Mouse (Mus musculus) 416B (cell line): ENCODE measurements at regions not wholly inside any gene's neighbourhood (a gene's known extent, or its start where the extent isn't known, plus 50 kb on each side); places are given as distances from the start of the nearest gene placed in this dataset.

Source experiments
- DNase-seq: peaks from one replicate; pipeline ENCODE4 v3.0.0; 2011; ENCODE audit warnings: low read depth

DNA sequence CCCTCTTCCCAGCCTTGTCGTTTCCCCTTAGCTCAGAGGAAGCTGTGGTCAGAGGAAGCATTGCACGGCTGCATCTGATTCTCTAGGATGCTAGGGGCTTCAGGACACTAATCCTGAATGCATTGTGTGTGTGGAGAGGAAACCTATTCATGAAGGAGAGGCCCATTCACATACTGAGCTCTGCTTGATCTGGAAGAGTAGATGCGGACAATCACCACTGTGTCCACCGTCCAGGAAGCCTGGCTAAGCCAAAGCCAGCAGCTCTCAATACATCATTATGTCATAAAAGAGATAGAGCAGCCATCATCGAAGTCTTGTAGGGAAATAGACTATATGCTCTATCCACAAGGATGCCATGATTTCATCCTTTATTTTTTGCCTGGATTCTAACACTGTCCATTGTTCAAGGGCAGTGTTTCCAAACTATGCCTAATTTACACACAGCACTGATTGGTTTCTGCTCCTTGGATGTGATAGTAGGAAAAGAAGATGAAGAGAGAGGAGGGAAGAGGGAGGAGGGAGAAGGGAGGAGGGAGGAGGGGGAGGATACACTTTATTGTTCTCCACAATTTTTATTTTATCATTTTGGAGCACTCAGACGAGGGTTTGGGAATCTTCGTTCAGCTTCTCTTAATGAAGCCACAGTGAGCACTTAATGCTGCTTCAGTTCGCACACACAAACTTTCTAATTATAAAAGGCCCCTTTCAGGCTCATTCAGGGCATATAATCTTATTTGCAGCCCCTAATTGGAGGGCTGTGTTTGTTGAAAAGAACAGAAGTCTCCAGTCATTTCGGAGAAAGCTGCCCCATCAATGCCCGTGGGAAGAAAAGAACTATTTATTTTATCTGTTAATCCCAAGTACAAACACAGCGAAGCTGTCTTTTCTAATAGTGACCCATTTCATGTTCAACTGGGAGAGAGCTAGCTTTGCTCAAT is 195.0 kb downstream of the Pdgfra start:
- DNase-seq = no peak

GRCm38 (mm10) chr5:75347774-75348116 is 195.7 kb downstream of the Pdgfra start:
- no peak for DNase-seq

DNA sequence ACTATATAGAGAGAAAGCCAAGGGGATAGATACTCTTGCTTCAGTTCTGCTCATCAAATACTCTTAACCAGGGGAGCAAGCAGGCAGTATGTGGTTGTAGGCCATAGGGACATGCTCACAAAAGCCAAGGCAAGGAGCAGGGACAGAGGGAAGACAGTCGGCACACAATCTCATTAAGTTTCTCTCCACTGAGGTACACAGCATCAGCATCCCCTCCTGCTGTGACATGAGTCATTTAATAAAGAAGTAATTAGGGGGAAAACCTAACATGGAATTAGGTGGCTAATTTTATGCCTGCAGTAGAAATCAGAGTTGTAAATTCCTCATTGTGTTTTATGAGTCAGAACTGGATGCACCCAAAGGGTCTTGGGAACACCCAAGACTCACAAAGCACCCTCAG is 203.2 kb downstream of the Pdgfra start:
- no peak for DNase-seq

GRCm38 (mm10) chr5:75358869-75359268 is 206.8 kb downstream of the Pdgfra start:
- DNase-seq = no peak

GRCm38 (mm10) chr5:75363832-75364231 is 210.9 kb upstream of the Kit start:
- no peak for DNase-seq

- no peak for DNase-seq
Observed at GRCm38 (mm10) chr5:75367282-75367681, 207.4 kb upstream of the Kit start.

- peak; percentile 40 for DNase-seq
Observed at GRCm38 (mm10) chr5:75368691-75369090, 206.0 kb upstream of the Kit start.

- DNase-seq = peak; percentile 27
Observed at GRCm38 (mm10) chr5:75372849-75373248, 201.9 kb upstream of the Kit start.

GRCm38 (mm10) chr5:75377311-75378300 is 197.1 kb upstream of the Kit start:
- DNase-seq = no peak

DNA sequence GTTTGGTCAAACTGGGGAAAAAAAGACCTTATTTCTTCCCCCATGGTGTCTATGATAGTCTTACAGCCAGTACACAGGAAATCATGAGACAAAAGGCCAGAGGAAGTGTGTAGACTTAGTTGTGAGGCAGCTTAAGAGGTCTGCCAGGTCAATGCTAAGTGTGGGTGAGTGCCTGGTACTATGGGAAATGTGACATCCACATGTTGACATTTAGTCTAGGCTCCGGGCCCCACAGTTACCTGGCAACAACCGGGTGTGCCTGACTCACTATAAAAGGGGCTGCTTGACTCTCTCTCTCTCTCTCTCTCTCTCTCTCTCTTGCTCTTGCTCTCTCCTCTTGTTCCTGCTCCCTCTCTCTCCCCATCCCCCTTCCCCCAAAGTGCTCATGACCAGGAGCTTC is 196.1 kb upstream of the Kit start:
- DNase-seq = peak; percentile 27

GRCm38 (mm10) chr5:75380340-75380739 is 194.4 kb upstream of the Kit start:
- peak; percentile 53 for DNase-seq

DNA sequence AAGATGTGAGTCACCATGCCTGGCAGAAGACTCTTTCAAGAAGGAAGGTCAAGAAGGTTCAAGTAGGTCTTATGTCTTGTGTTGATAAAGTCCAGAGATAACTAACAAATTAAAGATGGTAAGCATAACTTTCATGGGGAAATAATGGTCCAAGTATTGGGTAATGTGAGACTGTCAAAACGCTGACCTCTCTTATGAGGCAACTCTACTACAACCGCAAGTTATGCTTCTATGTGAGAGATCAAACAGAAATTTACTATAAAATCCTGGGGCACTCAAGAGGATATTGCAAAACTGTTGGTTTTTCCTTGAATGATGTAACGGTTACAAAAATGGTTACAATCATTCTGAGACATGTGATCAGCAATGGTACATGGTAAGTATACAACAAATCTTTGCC is 192.6 kb upstream of the Kit start:
- peak; percentile 85 for DNase-seq

DNA sequence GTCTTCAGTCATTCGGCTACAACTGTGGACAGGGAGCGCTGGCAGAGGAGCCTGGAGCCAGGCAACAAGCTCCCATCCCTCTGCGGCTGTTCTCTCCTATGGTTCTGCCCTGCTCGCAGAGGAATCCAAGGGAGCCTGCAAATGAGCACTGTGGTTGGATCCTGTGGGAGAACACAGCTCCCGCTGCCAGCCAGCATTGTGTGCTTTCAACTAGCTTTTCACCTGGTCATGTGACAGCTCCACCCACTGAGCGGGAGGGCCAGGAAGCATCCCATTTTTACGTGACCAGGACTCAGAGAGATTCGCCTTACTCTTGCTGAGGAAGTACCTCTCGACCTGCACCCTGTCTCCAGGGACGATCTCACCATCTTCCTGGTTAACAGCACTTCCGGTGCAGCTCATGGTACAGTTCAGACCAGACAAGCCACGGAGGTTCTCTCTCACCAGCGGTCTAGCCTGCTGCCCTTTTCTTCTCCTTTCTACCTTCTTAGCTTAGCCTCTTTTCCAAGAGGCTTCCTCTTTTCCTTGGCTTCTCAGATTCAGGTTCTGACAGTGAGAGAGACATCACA is 186.7 kb upstream of the Kit start:
- no peak for DNase-seq

DNA sequence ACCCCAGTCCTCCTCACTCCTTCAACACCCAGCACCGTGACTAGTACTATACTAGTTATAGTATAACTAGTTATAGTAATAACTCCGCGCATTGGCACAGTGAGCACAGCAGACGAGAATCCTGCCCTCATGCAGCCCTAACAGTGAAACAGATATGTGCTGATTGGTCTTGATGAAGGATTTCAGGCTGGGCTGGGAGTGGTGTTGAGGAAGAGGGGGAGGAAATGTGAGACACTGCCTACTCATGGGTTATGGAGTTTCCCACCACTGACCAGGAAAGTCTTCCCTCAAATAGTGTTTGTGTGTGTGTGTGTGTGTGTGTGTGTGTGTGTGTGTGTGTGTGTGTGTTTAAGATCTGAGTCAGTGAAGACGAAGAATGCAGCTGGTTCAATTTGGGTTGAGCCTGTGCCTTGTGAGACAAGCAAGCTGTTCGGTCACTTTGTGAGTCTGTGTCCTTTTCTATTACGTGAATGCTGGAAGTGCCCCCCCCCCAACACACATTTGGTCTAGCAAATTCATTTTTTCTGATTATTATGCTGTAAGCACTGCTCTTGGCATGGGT is 185.9 kb upstream of the Kit start:
- no peak for DNase-seq

DNA sequence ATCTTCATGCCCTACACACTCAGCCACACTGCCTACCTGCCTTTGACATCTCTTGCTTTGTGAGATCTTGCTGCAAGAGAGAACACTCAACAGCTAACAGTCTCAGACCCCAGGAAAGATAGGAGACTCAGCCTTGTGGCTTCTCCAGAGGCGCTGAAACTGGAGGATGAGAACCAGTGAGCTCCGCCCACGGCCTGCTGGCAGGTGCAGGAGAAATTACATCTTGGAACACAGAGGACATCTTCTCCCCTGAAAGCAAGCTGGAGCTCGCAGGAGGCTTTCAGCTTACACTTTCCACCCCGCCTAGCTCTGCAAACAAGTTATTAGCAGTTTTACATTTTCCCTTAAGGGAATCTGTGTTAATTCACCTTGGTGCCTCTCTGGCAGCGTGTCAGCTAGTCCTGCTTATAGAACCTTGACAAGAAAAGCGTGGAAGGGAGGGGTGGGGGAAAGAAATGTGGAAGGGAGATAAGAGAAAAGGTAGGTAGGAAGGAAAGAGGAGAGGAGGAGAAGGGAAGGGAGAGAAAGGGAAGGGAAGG is 185.2 kb upstream of the Kit start:
- no peak for DNase-seq

- DNase-seq = no peak
Observed at GRCm38 (mm10) chr5:75398820-75399219, 175.9 kb upstream of the Kit start.

GRCm38 (mm10) chr5:75401734-75402133 is 173.0 kb upstream of the Kit start:
- no peak for DNase-seq

DNA sequence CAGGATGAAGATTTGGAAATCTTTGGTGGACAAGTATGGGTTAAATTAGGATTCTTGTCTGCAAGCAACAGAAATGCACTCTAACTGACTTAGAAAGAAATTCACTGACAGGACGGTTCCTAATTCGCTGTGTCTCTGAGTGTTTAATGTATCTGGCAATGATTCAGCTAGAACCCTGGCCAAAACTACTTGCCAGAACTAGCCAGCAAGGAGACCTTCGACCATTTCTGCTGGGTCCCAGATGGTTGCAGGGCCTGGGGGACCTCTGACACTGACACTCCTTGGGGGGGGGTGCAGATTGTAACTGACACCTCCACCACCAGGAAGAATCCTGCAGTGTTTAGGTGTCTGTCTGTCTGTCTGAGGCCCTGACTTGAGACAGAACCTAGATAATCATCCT is 172.1 kb upstream of the Kit start:
- DNase-seq = no peak

- no peak for DNase-seq
Observed at GRCm38 (mm10) chr5:75403531-75403930, 171.2 kb upstream of the Kit start.

DNA sequence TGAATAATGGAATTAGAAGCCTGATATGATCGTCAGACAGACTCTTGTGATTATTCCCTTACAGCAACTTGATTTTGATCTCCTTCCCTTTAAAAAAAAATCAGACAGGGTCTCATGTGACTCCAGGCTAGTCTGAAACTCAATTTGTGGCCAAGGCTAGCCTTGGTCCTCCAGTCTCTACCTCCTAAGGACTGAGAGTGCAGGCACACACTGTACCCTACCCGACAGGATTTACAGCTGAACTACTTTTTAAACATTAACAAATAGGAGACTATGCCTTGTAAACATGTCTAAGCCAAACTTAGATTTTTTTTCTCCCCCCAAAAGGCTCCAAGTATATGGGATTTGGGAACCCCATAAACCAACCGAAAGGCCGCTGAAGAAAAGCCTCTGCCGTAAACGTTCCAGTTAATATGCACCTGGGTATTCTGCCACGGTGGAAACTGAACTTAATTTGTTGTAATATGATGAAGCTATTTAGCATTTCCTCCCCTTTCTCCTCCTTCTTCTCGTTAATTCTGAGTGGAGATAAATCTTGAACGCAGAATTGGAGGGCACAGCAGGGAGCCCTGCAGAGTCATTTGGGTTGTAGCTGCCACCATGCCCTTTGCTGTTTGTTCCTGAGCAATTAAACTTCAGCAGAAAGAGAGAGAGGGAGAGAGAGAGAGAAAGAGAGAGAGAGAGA is 170.0 kb upstream of the Kit start:
- DNase-seq = no peak

- no peak for DNase-seq
Observed at GRCm38 (mm10) chr5:75405496-75405895, 169.2 kb upstream of the Kit start.
